Mouse (Mus musculus) myocyte (in vitro differentiated cells): ENCODE measurements around the gene Cnpy2.

Source experiments
- E2F4 ChIP-seq: IDR thresholded peaks from one replicate; pipeline ENCODE4 v1.6.1; 2011; ENCODE audit warnings: mild to moderate bottlenecking, control low read depth, moderate library complexity; ENCODE audit not compliant: insufficient read depth
- MYOG ChIP-seq, 3 experiments: IDR thresholded peaks; one replicate each; pipeline ENCODE4 v1.6.1; 2011; ENCODE audit warnings: control low read depth in 2 of 3, low read depth in 2 of 3, mild to moderate bottlenecking in 2 of 3; ENCODE audit not compliant: insufficient read length in 2 of 3, control insufficient read depth in 1 of 3, insufficient read depth in 1 of 3
- POLR2A ChIP-seq: IDR thresholded peaks from one replicate; pipeline ENCODE4 v1.6.1; 2011; ENCODE audit warnings: low read depth, mild to moderate bottlenecking, control low read depth, moderate library complexity; ENCODE audit not compliant: insufficient read length
- POLR2AphosphoS2 ChIP-seq: IDR thresholded peaks from one replicate; pipeline ENCODE4 v1.6.1; 2011; ENCODE audit warnings: low read depth, control low read depth; ENCODE audit not compliant: insufficient read length

DNA sequence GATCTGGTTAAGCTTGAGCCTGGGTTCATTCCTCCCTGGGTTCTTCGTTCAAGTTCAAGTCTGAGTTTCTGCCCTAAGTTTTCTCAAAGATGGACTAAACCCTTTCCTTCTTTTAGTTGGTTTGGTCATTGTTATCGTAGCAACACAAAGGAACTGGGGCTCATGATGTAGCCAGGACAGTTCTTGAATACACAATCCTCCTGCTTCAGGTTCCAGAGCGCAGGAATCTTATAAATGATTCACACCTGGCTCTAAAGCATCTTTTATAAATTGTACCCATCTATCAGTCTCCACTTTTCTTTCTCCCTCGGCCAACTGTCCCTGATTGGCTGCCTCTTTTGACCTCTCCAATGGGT is 53.8 kb downstream of the Cnpy2 start:
- no peak for TF ChIP-seq E2F4
- no peak for TF ChIP-seq POLR2AphosphoS2
- no peak for TF ChIP-seq MYOG (IDR thresholded peaks at IDR 0.05; ENCODE audit: control insufficient read depth in 1 of 3, insufficient read depth in 1 of 3, insufficient read length in 2 of 3, low read depth in 2 of 3)
- no peak for TF ChIP-seq POLR2A
